Mouse (Mus musculus) limb, embryonic 11.5 days (tissue): ENCODE measurements at regions not wholly inside any gene's neighbourhood (a gene's known extent, or its start where the extent isn't known, plus 50 kb on each side); places are given as distances from the start of the nearest gene placed in this dataset.
A peak's percentile ranks its signal among the peaks of the same experiment; 100 is the strongest.

ENCODE experiments used
- ATAC-seq: fragments of 200-750 bp; cut with Nextera tagmentation; 2 replicates; pipeline ENCODE4 v1.8.0; 2017; ENCODE audit warnings: low read depth; ENCODE audit not compliant: insufficient number of reproducible peaks, low FRiP score, low TSS enrichment
- DNase-seq: peaks from one replicate; pipeline ENCODE4 v3.0.0-alpha.2; 2015; ENCODE audit warnings: low spot score
- H3K27ac ChIP-seq: fragments of 300-500 bp; sonication (generic); replicated peaks from 2 replicates; pipeline ENCODE4 v1.5.1; 2014; ENCODE audit warnings: low read depth, mild to moderate bottlenecking, low read length
- H3K27me3 ChIP-seq: fragments of 300-500 bp; sonication (generic); 2 replicates; pipeline ENCODE4 v1.6.1; 2014; ENCODE audit warnings: mild to moderate bottlenecking, low read length, mixed read lengths; ENCODE audit not compliant: control insufficient read depth, insufficient read depth
- H3K36me3 ChIP-seq: fragments of 300-500 bp; sonication (generic); 2 replicates; pipeline ENCODE4 v1.6.1; 2014; ENCODE audit warnings: mild to moderate bottlenecking, low read length, moderate library complexity, mixed read lengths; ENCODE audit not compliant: control insufficient read depth, insufficient read depth
- H3K4me1 ChIP-seq: fragments of 300-500 bp; sonication (generic); 2 replicates; pipeline ENCODE4 v1.6.1; 2014; ENCODE audit warnings: low read length, mixed read lengths; ENCODE audit not compliant: control insufficient read depth, insufficient read depth
- H3K4me2 ChIP-seq: fragments of 300-500 bp; sonication (generic); 2 replicates; pipeline ENCODE4 v1.6.1; 2014; ENCODE audit warnings: low read depth, mild to moderate bottlenecking, moderate library complexity; ENCODE audit not compliant: severe bottlenecking
- H3K4me3 ChIP-seq: fragments of 300-500 bp; sonication (generic); 2 replicates; pipeline ENCODE4 v1.5.1; 2014; ENCODE audit warnings: low read depth, low read length
- H3K9ac ChIP-seq: fragments of 300-500 bp; sonication (generic); 2 replicates; pipeline ENCODE4 v1.6.1; 2014; ENCODE audit warnings: mild to moderate bottlenecking, low read length
- H3K9me3 ChIP-seq: fragments of 300-500 bp; sonication (generic); 2 replicates; pipeline ENCODE4 v1.6.1; 2016; ENCODE audit warnings: low read length; ENCODE audit not compliant: control insufficient read depth
- WGBS: fragments of 180-500 bp; shearing (Covaris S2); extraction: QIAGEN DNeasy Blood & Tissue Kit; methylation state at CpG from one replicate; pipeline ENCODE4 v1.1.7; 2014; 5-methylcytosine and 5-hydroxymethylcytosine counted together

GRCm38 (mm10) chr11:79860611-79861067 lies 101.6 kb downstream of the Utp6 start:
- no peaks in the 10 kb centered on the region for H3K27me3 ChIP-seq
- 16% methylated on average over 12 of the region's 12 CpGs for WGBS
- ATAC-seq, result no peak

GRCm38 (mm10) chr11:79856376-79856775 lies 105.8 kb downstream of the Utp6 start:
- Histone ChIP-seq H3K4me2 (no peak overlapping the region), H3K9ac (no peak overlapping the region), H3K4me1 (peaks cover 3% of the 10 kb centered on the region; the same call in 1 of the 2 replicates), H3K27me3 (no peaks in the 10 kb centered on the region), H3K9me3 (no peaks in the 10 kb centered on the region), H3K4me3 (no peak overlapping the region), H3K36me3 (no peaks in the 10 kb centered on the region), H3K27ac (no peak overlapping the region)
- WGBS, result 93% methylated on average over 5 of the region's 5 CpGs
- DNase-seq (no peak), ATAC-seq (no peak)

More at GRCm38 (mm10) chr11:79860611-79861067, 101.6 kb downstream of the Utp6 start:
- H3K9ac ChIP-seq, result no peak overlapping the region
- peak; percentile 36 for DNase-seq
- H3K4me3 ChIP-seq, result no peak overlapping the region
- peaks cover 3% of the 10 kb centered on the region; the same call in 1 of the 2 replicates for H3K4me1 ChIP-seq
- no peak overlapping the region for H3K4me2 ChIP-seq
- no peaks in the 10 kb centered on the region for H3K9me3 ChIP-seq
- H3K27ac ChIP-seq, result no peak overlapping the region
- no peaks in the 10 kb centered on the region for H3K36me3 ChIP-seq

GRCm38 (mm10) chr11:79849545-79849944 lies 112.6 kb downstream of the Utp6 start:
- Histone ChIP-seq H3K9me3 (no peaks in the 10 kb centered on the region), H3K36me3 (no peaks in the 10 kb centered on the region), H3K4me1 (no peaks in the 10 kb centered on the region), H3K27ac (no peak overlapping the region), H3K4me2 (no peak overlapping the region), H3K27me3 (no peaks in the 10 kb centered on the region), H3K9ac (no peak overlapping the region), H3K4me3 (no peak overlapping the region)
- 90% methylated on average over 3 of the region's 3 CpGs for WGBS
- ATAC-seq, result no peak
- DNase-seq, result no peak

- 84% methylated on average over 4 of the region's 4 CpGs for WGBS
- Histone ChIP-seq H3K27me3 (no peaks in the 10 kb centered on the region), H3K27ac (no peak overlapping the region), H3K9ac (no peak overlapping the region), H3K36me3 (no peaks in the 10 kb centered on the region), H3K9me3 (no peaks in the 10 kb centered on the region), H3K4me3 (no peak overlapping the region), H3K4me1 (no peaks in the 10 kb centered on the region), H3K4me2 (no peak overlapping the region)
- DNase-seq (no peak), ATAC-seq (no peak)
Observed at GRCm38 (mm10) chr11:79844436-79844835, 117.8 kb downstream of the Utp6 start.

- DNase-seq, result no peak
- 47% methylated on average over 3 of the region's 3 CpGs for WGBS
- Histone ChIP-seq H3K9me3 (no peaks in the 10 kb centered on the region), H3K4me1 (no peaks in the 10 kb centered on the region), H3K4me2 (no peak overlapping the region), H3K27ac (no peak overlapping the region), H3K9ac (no peak overlapping the region), H3K27me3 (no peaks in the 10 kb centered on the region), H3K4me3 (no peak overlapping the region), H3K36me3 (no peaks in the 10 kb centered on the region)
- no peak for ATAC-seq
Observed at GRCm38 (mm10) chr11:79843021-79843420, 119.2 kb downstream of the Utp6 start.

- Histone ChIP-seq H3K9ac (no peak overlapping the region), H3K4me2 (no peak overlapping the region), H3K9me3 (no peaks in the 10 kb centered on the region), H3K27ac (no peak overlapping the region), H3K36me3 (no peaks in the 10 kb centered on the region), H3K4me1 (0 out of 2 replicates have a peak, but pooled peaks cover 4% of the 10 kb centered on the region), H3K4me3 (no peak overlapping the region), H3K27me3 (no peaks in the 10 kb centered on the region)
- WGBS, result 79% methylated on average over 6 of the region's 6 CpGs
- ATAC-seq, result no peak
- DNase-seq, result no peak
Observed at GRCm38 (mm10) chr11:79839973-79840372, 122.2 kb downstream of the Utp6 start.

- no peaks in the 10 kb centered on the region for H3K9me3 ChIP-seq
- H3K4me1 ChIP-seq, result 0 out of 2 replicates have a peak, but pooled peaks cover 4% of the 10 kb centered on the region
- H3K4me2 ChIP-seq, result no peak overlapping the region
- no peak overlapping the region for H3K9ac ChIP-seq
- H3K4me3 ChIP-seq, result no peak overlapping the region
- DNase-seq (no peak), ATAC-seq (no peak)
- H3K27ac ChIP-seq, result no peak overlapping the region
- 43% methylated on average over 4 of the region's 4 CpGs for WGBS
- H3K36me3 ChIP-seq, result no peaks in the 10 kb centered on the region
- no peaks in the 10 kb centered on the region for H3K27me3 ChIP-seq
Observed at GRCm38 (mm10) chr11:79838051-79838450, 124.1 kb downstream of the Utp6 start.

GRCm38 (mm10) chr11:79837076-79837990 lies 124.9 kb downstream of the Utp6 start:
- no peaks in the 10 kb centered on the region for H3K27me3 ChIP-seq
- no peak overlapping the region for H3K27ac ChIP-seq
- whole genome bisulfite sequencing, result 32% methylated on average over 6 of the region's 6 CpGs

More at GRCm38 (mm10) chr11:79837076-79837990, 124.9 kb downstream of the Utp6 start:
- Histone ChIP-seq H3K4me3 (no peak overlapping the region), H3K9ac (no peak overlapping the region), H3K4me2 (no peak overlapping the region), H3K36me3 (no peaks in the 10 kb centered on the region), H3K4me1 (0 out of 2 replicates have a peak, but pooled peaks cover 4% of the 10 kb centered on the region), H3K9me3 (no peaks in the 10 kb centered on the region)
- DNase-seq (no peak), ATAC-seq (no peak)
